Mouse (Mus musculus): ENCODE results near the gene Cenpk.
"Not testable (repeated sequence)": the region's sequence is repeated elsewhere in the genome, so short reads cannot be mapped to it uniquely, and the experiment has no call there.

Cenpk gene

DNA sequence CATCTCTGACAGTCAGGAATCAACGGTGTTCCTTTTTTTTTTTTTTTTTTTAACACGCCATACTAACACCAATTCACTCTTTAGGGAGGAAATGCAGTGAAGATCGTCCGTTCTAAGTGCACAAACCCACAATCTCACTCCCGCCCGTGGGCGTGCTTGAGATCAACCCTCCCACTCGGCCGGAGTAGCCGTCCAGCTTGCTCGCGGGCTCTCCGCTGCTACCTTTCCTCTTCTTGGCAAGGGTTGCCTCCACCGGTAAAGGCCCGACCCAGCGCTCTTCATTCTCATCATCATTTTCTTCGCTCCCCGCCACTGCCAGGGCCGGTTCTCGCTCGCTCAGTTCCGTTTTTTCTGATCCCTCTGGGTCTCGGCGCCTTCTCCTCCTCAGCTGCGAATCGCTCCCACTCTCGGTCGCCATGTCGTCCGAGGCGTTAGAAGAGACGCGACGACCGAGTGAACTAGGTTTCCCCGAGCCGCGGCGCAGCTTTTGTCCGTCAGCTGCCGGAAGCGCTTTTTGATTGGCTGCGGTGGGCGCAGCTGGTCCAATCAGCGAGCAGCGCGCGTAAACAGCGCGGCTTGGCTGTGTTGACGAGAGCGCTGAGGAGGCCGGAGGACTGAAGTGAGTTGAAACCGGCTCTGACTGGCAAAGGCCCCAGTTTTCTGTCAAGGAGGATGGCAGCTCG, at the start of gene Cenpk, which contains the start of gene Ppwd1:
Gene Cenpk, plus strand, starts transcription at position 228 of the 683 bp plus-strand sequence.
Gene Ppwd1, minus strand, starts transcription at position 460 of the 683 bp plus-strand sequence.
- peak; percentile 98 to 99 for DNase-seq

DNA sequence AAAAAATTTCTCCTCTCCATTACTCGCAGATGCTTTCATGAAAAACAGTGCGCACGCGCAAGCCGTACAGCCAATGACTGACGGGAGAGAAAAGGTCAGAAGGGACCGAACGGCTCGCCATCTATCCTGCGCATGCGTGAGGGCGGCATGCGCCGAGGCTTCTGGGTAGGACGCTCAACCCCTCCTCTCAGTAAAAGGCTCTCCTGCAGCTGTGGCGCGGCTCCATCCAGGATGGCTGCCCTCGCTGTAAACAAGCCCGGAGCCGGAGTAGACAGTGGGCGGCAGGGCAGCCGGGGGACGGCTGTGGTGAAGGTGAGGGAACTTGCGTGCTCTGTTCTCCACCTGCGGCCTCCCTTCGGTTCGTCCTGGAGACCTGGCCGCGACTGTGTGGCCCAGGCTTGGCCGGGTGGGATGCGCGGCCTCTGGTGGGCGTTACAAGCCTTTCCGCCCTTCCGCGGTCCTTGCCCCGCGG, 49.7 kb upstream of the Cenpk start, which contains the start of gene Trim23:
Gene Trim23, plus strand, starts transcription at position 148 of the 472 bp plus-strand sequence.
- peak; percentile 95 to 98 for DNase-seq

DNA sequence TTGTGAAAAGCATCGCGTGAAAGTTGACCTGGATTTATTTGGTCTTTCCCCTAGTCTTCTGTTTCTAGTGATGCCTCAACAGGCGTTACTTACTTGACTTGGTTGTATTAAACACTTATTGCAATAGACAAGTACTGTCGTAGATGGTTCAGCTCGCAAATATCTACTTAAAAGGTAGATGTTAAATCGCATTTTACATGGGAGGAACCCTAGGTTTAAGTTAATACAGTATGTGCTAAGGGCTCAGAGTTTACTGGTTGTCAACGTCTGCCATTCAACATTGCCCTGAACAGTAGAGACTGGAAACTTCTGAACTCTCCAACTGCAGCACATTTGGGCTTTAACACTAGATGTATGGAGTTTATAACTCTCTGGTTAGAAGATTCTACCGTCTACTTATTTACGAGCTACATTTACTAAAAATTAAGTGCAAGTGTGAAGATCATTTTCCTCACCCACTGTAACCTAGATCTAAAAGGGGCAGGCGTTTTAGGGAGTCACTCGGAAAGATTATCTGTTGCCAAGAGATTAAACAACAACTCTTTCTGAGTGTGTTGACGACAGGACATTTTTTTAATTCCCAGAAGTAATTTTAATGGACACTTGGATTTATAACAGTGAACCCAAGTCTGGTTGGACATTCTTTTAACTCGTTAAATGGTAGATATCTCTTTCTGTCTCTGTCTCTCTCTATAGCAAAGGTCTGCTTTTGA, 49.1 kb upstream of the Cenpk start:
- DNase-seq = no peak

DNA sequence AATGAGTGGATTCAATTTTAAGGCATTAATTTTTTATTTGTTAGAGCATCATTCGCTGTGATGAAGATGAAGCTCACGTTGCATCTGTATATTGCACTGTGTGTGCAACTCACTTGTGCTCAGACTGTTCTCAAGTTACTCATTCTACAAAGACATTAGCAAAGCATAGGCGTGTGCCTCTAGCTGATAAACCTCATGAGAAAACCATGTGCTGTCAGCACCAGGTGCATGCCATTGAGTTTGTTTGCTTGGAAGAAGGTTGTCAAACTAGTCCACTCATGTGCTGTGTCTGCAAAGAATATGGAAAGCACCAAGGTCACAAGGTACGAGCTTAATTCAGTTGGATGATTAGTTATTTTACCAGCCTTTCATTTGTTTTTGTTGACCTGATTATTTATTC, 41.1 kb upstream of the Cenpk start:
- DNase-seq = no peak

DNA sequence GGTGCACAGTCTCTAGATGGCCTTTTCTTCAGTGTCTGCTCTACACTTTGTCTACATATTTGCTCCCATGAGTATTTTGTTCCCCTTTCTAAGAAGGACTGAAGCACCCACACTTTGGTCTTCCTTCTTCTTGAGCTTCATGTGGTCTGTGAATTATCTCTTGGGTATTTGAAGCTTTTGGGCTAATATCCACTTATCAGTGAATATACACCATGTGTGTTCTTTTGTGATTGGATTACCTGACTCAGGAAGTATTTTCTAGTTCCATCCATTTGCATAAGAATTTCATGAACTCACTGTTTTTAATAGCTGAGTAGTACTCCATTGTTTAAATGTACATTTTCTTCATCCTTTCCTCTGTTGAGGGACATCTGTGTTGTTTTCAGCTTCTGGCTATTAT, 32.5 kb upstream of the Cenpk start:
- DNase-seq = not testable (repeated sequence)

DNA sequence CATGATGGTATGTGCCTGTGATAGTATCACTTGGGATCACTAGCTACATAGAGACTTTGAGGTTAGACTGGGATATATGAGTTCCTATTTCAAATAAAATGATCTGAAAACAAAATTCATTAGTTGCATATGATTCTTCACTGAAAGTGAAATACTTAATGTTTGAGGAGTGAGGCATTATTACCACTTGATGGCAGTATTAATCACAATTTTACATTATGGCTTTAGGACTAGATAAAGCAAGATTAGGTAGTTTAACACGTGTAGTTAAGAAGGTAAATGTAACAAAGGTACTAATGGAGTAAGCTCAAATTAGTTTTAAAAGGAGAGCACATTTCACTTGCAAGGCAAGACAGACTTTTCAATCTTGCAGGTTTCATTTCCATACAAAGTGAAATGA, 24.1 kb upstream of the Cenpk start:
- no peak for DNase-seq

DNA sequence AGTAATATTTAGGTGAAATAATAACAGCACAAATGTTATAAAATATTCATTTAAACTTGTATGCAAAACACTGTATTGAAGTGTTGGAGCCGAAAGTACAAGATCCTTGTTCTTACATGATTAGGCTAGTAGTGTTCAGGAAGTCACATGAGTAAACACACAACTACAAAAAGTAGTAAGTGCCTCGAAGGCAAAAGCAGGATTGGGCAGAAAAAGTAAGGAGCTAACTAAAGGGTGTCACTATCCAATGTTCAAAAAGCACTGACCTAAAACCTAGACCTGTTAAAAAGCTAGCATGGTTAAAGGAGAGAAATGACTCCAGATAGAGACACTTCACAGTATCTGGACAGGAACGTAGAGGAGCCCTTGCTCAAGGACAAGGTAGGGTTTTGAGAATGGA, 933 bp upstream of the Cenpk start:
- no peak for DNase-seq

DNA sequence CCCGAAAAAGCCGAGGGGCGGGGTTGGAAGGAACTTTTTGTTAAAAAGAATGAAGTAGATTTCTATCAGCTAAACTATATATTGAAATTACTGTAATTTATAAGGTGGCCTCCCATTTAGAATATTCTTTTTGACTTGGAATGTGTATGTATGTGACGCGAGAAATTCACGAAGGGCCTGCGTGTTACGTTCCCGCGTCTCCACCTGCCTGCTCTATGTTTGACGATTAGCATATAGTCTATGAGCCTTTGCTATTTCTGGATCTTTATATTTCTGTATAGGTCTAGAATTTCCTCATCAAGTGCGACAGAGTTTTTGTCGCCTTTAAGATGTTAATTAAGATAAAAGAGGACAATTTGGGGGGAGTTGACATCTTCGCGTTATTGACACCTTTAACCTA, 770 bp downstream of the Cenpk start:
- DNase-seq = no peak

DNA sequence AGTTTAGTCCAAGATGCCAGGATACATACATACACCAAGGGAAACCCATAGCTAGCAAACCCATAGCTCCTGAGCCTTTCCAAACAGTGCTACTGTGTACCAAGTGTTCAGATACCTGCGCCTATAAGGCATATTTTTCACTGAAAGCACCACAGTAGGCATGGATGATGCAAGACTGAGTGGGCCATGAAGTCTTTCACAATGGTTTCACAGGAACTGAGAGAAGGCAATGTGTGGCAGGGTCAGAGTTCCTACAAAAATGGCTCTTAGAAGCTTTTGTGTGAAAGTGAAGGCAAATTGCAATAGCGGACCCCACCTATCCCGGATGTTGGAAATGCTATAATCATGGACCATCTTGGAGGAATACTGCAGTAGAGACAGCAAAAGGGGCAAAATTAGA, 30.6 kb downstream of the Cenpk start:
- DNase-seq = no peak

DNA sequence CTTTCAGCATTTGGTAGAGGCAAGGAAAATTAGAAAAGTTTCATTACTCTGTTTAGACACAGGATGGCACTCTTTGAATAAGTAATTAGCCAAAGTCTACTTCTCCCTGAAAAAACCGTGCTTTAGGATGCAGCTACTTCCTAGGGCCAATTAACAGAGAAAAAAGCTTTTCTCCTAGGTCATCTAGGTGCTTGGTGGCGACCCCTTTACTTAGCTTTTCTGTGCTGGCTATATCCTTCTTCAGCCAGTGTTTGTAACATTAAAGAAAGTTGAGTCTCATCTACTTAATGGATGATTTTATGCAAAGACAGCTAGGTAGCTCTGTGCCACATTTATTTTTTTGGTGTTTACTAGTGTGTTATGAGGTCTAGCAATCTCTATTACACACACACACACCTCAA, 56.6 kb downstream of the Cenpk start:
- DNase-seq = peak; percentile 20 to 27

DNA sequence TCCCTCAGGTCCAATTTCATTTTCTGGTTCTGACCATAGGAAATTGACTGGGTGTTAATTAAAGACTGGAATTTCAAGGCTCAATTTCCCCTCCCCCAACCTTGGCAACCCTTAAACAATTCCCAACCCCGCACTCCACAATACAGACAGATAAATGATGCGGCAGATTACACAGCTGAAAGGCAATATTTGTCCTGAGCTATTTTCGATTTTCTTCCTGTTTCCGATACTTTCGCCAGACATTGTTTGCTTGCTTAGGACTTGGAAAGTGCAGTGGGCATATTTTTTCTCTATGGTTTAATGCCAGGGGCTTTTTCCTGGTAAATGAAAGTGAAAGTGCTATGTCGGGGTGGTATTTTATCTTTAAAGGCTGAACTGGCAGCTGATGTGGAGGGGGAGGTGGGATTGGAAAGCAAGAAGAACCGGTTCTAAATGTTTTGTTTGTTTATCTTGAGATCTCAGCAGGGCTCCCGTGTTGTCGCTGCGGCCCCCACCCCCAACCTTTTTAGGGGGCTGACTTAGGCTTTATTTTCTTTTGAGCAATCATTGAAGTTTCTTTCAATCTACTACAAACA, 57.4 kb downstream of the Cenpk start:
- peak; percentile 23 to 34 for DNase-seq

DNA sequence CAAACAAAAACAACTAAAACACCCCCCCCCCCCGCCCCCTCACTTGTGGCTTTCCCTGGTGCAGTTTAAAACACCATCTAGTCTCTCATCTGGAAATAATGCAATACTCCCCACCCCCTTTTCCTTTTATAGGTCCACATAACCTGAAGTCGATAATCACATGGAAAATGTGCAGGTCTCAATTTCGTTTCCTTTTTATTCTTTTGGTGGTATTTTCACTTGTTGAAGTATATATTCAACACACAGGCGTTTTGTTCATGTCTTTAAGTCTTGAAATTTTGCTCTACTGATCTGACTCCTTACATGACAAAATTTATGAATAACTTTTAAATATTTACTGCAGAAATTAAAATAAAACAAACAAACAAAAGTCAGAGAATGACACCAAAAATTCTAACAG, 57.9 kb downstream of the Cenpk start:
- DNase-seq = no peak

DNA sequence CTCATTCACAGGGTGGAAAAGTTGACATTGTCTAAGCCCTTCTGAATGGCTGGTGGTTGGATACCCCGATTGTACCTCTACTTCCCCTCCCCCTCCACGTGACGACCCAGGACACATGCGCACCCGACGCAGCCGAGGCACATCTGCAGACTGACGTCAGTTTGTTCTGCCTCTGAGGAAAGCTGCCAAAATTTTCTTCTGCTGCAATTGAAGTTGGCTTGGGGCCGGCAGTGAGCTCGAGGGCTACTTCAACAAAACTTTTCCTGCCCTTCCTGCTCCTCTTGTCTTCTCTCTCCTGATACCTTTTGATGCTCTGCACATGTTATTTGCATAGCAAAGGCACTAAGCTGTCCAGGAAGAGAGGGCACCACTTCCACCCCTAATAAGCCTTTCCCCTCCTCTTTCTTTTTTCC, 58.5 kb downstream of the Cenpk start:
- DNase-seq = peak; percentile 67 to 76

DNA sequence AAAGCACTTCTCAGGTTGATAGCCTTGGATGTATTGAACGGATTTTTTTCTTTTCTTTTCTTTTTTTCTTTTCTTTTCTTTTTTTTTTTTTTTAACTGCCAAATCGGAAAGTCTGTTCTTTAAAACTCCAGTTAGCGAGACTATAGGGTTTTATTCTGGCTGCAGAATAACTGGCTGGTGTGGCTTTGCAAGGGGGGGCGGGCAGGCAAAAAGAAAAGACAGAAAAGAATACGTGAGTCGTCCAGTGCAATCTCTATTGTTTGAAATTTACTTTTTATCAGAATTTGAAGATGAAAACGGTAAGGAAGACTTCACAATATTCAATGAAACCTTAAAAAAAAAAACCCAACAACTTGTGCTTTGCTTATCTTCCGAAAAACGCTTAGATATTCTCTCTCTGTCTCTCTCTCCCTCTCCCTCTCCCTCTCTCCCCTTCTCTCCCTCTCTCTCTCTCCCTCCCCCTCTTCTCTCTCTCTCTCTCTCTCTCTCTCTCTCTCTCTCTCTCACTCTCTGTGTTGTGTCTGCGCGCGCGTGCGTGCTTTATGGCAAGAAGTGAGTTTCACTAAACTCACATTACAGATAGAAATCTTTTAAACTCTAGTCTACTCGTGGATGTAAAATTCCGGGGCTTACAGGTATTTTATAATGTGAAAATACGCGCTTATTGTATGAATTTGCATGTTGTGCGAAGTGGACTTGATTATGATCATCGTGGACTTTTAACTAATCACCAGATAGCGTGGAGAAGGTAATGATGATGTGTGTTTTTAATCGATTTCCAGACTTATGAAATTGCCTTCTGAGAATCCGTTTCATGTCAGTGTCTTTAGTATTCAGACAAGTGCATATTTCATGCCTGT, 59.2 kb downstream of the Cenpk start, which contains the start of gene Adamts6:
Gene Adamts6, plus strand, starts transcription at position 470 of the 860 bp plus-strand sequence.
- DNase-seq = peak in 1 of 2 experiments; percentile 31

DNA sequence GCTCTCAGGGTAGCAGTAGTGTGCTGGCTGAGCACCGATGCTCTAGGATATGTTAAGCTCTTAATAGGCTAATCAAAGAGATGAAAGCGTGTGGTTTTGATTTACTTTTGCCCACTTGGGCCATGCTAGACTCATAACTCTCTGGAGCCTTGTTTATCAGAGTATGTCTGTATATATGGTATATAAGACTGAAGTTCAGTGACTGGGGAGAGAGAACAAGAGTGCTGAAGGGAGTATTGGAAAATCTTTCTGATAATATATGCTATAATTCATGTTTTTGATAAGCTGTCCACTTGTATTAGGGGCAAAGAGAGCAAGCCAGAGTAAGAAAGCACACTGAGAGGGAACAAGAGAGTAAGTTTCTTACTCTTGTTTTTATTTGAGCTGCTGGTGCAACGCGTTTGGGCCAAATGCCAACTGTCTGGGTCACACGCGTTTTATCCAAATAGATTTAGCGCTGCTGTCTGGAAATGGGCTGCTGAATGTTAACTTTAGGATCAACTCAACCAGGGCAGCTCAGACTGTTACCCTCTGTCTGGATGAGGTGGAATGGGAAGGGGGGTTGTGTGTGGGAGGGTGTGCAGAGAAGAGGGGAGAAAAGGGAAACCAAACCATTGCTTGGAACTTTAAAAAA, 59.9 kb downstream of the Cenpk start:
- DNase-seq = peak; percentile 45 to 73

DNA sequence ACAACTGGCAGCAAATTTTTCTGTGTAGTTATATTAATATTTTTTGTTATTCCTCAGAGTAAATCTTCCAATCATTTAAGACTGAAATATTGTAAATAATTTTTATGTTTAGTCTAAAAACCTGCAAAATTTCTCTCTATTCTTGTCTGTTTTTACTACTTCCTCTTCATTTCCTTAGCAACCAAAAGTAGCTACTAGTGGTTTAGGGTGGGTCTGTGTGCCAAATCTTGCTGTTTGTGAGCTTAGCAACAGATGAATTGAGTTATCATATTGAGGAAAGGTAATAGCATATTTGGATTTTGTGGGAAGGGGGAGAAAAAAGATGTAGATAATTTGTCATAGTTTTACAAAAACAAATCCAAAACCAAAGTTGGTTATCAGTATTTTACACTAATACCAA, 60.8 kb downstream of the Cenpk start:
- no peak for DNase-seq

DNA sequence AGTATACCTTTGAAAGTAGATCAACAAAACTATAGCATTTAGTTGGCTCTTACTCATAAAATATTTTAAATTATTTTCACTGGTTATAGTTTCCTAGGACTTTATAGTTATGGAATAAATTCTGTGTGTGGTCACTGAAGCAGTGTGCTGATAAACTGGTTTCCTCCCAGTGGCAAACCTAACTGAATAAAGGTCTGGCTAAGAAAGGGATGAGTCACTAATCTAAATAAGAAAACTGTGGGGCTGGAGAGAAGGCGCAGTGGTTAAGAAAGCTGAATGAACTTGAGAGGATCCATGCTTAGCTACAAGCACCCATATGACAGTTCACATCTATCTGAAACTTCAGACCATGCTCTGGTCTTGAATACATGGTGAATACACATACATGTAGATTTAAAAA, 67.1 kb downstream of the Cenpk start:
- no peak for DNase-seq
